Mouse (Mus musculus) heart, adult 2 months (tissue): ENCODE measurements around the gene Cdk5rap3. TPM values are rescaled to one million over a fixed set of nuclear protein-coding genes. Genes with fewer than 3 reads are reported as not detected.

Source experiments
- DNase-seq, 2 experiments: peaks; one replicate each; pipeline ENCODE4 v3.0.0; 2021
- H3K27ac ChIP-seq: fragments of 200-600 bp; 2 replicates; pipeline ENCODE4 v1.8.1; 2022
- H3K27me3 ChIP-seq: fragments of 200-500 bp; 2 replicates; pipeline ENCODE4 v1.6.1; 2012; ENCODE audit warnings: mild to moderate bottlenecking, low read length, inconsistent platforms, mixed read lengths; ENCODE audit not compliant: control insufficient read depth, insufficient read depth
- H3K36me3 ChIP-seq: fragments of 200-500 bp; 2 replicates; pipeline ENCODE4 v1.6.1; 2012; ENCODE audit warnings: low read length, inconsistent platforms; ENCODE audit not compliant: control insufficient read depth, insufficient read depth
- H3K4me1 ChIP-seq: fragments of 200-500 bp; 2 replicates; pipeline ENCODE4 v1.6.1; 2011; ENCODE audit warnings: low read length; ENCODE audit not compliant: control insufficient read depth, insufficient read depth
- H3K4me3 ChIP-seq: fragments of 200-600 bp; 2 replicates; pipeline ENCODE4 v1.8.1; 2022
- H3K79me2 ChIP-seq: fragments of 200-500 bp; replicated peaks from 2 replicates; pipeline ENCODE4 v1.6.1; 2012; ENCODE audit warnings: mild to moderate bottlenecking, inconsistent platforms, low read length, moderate library complexity, mixed read lengths; ENCODE audit not compliant: control insufficient read depth, insufficient read depth
- H3K9ac ChIP-seq: fragments of 200-500 bp; 2 replicates; pipeline ENCODE4 v1.6.1; 2012; ENCODE audit warnings: low read depth, mild to moderate bottlenecking, control low read depth, inconsistent platforms, low read length, mixed read lengths
- CTCF ChIP-seq: fragments of 200-600 bp; IDR thresholded peaks from 2 replicates; pipeline ENCODE4 v1.8.1; 2022; ENCODE audit warnings: antibody characterized with exemption, mild to moderate bottlenecking, moderate library complexity
- EP300 ChIP-seq: fragments of 200-500 bp; IDR thresholded peaks from 2 replicates; pipeline ENCODE4 v1.6.1; 2011; ENCODE audit warnings: low read depth, low read length, control low read depth; ENCODE audit not compliant: insufficient read depth
- POLR2A ChIP-seq: fragments of 200-500 bp; IDR thresholded peaks from 2 replicates; pipeline ENCODE4 v1.6.1; 2011; ENCODE audit warnings: mild to moderate bottlenecking, low read depth, low read length, control low read depth; ENCODE audit not compliant: insufficient read depth
- WGBS: fragments of 180-500 bp; shearing (Covaris S2); methylation state at CpG from one replicate; pipeline ENCODE4 v1.1.7; 2018; 5-methylcytosine and 5-hydroxymethylcytosine counted together
- intact Hi-C: fragments of 180-260 bp; cut with DNase I; formaldehyde crosslinking; loops from one replicate; pipeline ENCODE4 v1.15.1; 2025
- polyA plus RNA-seq: library from polyadenylated mRNA; depleted of rRNA; stranded (reverse); fragments of >200 nt; gene quantifications from 2 replicates; pipeline ENCODE4 v1.2.3, GENCODE M21; 2012
- total RNA-seq, 2 experiments: library from RNA; stranded (reverse); gene quantifications; 2 replicates each; pipeline ENCODE4 v1.2.3; 2021

The Cdk5rap3 gene
- total and polyA plus RNA-seq, 3 experiments, result 13.8 to 25.2 (median 17.4) TPM

DNA sequence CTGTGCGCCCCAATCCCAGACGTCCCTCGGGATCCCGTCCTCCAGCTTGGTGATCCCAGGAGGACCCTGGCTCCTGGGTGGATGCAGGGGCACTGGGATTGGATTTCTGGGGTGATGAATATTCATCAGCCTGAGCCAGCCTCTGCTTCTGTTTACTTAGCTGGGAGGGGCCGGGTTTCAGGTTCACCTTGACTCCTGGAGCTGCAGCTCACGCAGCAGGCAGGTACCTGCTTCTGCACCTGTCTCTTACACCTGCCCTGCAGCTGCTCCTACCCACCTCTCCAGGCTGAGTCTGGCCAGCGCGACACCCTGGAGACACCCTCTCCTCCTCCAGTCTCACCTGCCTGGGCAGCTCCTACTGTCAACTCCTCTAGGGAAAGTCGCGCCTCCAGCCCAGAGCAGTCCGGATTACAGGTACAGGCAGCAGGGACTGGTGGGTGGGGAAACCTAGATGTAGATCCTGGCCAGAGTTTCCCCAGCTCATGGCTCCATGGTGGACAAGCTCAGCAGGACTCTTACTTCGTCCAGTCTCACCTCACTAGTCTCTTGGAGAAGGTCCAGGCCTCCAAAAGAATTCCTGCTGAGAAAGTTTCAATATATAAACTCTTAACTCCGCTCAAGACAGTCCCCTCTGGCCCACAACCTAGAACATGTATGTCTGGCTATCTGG is 12.9 kb upstream of the Cdk5rap3 start:
- TF ChIP-seq EP300, result no peak
- WGBS, result 25% methylated on average over 13 of the region's 13 CpGs
- no peak overlapping the region for H3K9ac ChIP-seq
- intact Hi-C loops, result no loop called here
- H3K79me2 ChIP-seq, result no peaks in the 10 kb centered on the region
- H3K4me3 ChIP-seq, result no peak overlapping the region
- no peak for DNase-seq
- no peak overlapping the region for H3K27ac ChIP-seq
- peaks cover 3% of the 10 kb centered on the region; the same call in 1 of the 2 replicates for H3K27me3 ChIP-seq
- peaks cover 2% of the 10 kb centered on the region; the same call in 1 of the 2 replicates for H3K4me1 ChIP-seq
- no peaks in the 10 kb centered on the region for H3K36me3 ChIP-seq

DNA sequence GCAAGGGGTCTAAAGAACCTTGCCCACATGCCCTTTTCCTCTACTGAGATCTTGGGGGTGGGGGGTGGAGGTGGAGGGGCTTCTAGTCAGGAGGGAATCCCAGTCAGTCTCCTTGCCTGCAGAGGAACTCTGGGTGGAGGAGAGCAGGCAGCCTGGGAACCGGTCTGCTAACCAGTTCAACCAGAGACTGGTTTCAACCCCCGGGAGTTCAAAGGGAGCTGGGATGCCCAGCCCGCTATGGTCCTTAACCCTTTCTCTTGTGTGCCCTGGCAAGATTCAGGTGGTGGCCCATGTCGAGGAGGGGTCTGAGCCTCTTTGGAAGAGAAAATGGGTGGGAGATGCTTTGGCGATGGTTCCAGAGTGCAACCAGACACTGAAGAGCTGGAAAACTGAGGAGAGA is 12.4 kb upstream of the Cdk5rap3 start:
- peaks cover 3% of the 10 kb centered on the region; the same call in 1 of the 2 replicates for H3K27me3 ChIP-seq
- H3K9ac ChIP-seq, result no peak overlapping the region
- intact Hi-C loops, result no loop called here
- no peaks in the 10 kb centered on the region for H3K36me3 ChIP-seq
- no peak overlapping the region for H3K27ac ChIP-seq
- no peak for DNase-seq
- no peak overlapping the region for H3K4me3 ChIP-seq
- 9% methylated on average over 5 of the region's 5 CpGs for WGBS
- no peak for TF ChIP-seq POLR2A
- no peak for TF ChIP-seq CTCF
- TF ChIP-seq EP300, result no peak
- no peaks in the 10 kb centered on the region for H3K4me1 ChIP-seq
- no peaks in the 10 kb centered on the region for H3K79me2 ChIP-seq

DNA sequence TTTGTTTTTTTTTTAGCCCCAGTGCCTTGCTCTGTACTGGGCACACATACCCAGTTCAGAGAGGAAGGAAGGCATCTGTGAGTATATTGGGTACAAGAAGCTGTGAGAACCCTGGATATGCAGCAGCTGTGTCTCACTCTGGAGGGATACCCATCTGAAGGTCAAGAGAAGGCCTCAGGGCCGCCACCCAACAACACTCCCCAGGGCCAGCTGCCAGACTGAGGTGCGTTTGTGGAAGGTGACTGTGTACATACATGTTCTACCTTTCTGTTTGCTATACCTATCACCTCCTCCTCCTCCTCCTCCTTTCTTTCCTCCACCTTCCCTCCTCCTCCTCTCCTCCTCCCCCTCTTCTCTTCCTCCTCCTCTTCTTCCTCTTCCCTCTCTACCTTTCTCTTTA is 11.8 kb upstream of the Cdk5rap3 start, which contains the start of gene Prr15l:
Gene Prr15l, plus strand, starts transcription at position 17 of the 400 bp plus-strand sequence.
- DNase-seq, result no peak
- Histone ChIP-seq H3K27ac (no peak within 1 kb of the TSS), H3K79me2 (no peaks in the 10 kb centered on the region), H3K27me3 (peaks cover 3% of the 10 kb centered on the region; the same call in 1 of the 2 replicates), H3K4me3 (no peak within 1 kb of the TSS), H3K4me1 (no peaks in the 10 kb centered on the region), H3K9ac (no peak within 1 kb of the TSS), H3K36me3 (no peaks in the 10 kb centered on the region)
- 59% methylated on average over 2 of the region's 2 CpGs for WGBS
- no peak for TF ChIP-seq CTCF
- no peak for TF ChIP-seq EP300
- TF ChIP-seq POLR2A, result no peak
- intact Hi-C loops, result no loop called here

DNA sequence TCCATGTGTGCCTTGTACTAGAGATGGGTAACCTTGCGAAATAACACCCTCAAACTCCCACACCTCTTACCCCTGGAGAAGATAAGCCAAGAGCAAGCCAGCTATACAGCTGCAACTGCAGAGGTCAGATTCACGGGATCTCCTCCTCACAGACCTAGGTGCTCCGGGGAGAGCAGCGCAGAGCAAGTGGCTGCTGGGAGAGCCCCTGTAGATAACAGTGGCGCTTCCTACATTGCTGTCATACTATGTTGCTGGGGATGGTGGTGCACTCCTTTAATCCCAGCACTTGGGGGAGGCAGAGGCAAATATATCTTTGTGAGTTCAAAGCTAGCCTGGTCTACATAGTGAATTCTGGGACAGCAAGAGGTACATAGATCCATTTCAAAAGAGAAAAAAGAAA is 10.3 kb upstream of the Cdk5rap3 start:
- peaks cover 3% of the 10 kb centered on the region; the same call in 1 of the 2 replicates for H3K27me3 ChIP-seq
- H3K27ac ChIP-seq, result no peak overlapping the region
- H3K9ac ChIP-seq, result no peak overlapping the region
- H3K4me1 ChIP-seq, result no peaks in the 10 kb centered on the region
- no peak for DNase-seq
- no peaks in the 10 kb centered on the region for H3K36me3 ChIP-seq
- intact Hi-C loops, result no loop called here
- WGBS, result 82% methylated on average over 5 of the region's 5 CpGs
- H3K79me2 ChIP-seq, result no peaks in the 10 kb centered on the region
- TF ChIP-seq EP300 (no peak), POLR2A (no peak), CTCF (no peak)
- H3K4me3 ChIP-seq, result no peak overlapping the region

DNA sequence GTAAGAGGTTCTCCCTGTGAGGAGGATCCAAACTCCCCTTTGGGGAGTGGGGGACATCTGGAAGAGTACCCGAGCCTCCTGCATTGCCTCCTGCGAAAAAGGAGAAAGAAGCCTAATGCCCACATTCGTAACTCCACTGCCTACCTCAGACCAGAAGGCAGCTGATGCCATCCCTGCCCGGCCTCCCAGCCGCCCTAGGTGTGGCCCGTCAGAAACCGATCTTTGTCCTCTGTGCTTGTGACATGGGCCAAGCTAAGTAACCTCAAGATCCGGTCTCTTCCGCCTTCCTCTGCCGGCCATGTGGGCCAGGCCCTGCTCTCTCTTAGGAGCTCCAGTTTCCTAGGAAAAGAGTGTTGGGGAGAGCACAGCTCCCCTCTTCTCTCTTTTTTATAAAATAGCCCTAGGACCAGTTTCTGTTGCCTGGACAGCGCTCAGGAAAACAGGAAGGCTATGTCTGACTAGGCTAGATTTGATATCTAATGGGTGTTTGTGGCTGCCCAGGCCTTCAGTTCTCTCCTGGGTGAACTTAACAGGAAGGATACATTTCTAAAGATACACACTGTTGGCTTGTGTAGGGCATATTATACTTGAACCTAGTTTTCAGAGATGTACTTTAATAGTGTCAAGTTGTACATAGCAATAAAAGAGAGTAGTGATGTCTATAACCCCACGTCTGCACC is 9.3 kb upstream of the Cdk5rap3 start:
- H3K27me3 ChIP-seq, result peaks cover 3% of the 10 kb centered on the region; the same call in 1 of the 2 replicates
- intact Hi-C loops, result no loop called here
- 81% methylated on average over 12 of the region's 12 CpGs for WGBS
- no peaks in the 10 kb centered on the region for H3K4me1 ChIP-seq
- H3K27ac ChIP-seq, result no peak overlapping the region
- H3K36me3 ChIP-seq, result no peaks in the 10 kb centered on the region
- TF ChIP-seq EP300, result no peak
- no peak for TF ChIP-seq CTCF
- no peak for TF ChIP-seq POLR2A
- no peak overlapping the region for H3K9ac ChIP-seq
- H3K4me3 ChIP-seq, result no peak overlapping the region
- DNase-seq, result no peak
- H3K79me2 ChIP-seq, result no peaks in the 10 kb centered on the region

DNA sequence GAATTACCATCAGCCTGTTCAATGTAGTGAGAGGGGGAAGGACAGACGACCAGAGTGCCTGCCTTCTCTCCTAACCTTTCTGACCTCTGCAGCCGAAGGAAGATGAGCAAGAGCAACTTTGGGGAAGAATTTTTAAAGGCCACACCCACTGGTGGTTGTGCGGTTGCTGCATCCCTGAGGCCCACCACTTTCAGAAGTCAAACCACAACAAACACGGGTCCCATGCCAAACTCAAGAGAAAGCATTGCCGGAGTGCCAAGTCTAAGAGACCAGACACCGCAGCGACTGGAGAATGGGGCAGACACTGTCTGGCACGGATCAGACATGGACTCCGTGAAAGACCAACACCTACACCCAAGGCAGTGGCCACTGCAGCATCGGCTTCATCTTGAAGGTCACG is 8.6 kb upstream of the Cdk5rap3 start:
- WGBS, result 76% methylated on average over 11 of the region's 11 CpGs
- TF ChIP-seq EP300, result no peak
- no peak for TF ChIP-seq POLR2A
- no peak for TF ChIP-seq CTCF

More for the DNA sequence above, 8.6 kb upstream of the Cdk5rap3 start:
- Histone ChIP-seq H3K4me1 (no peaks in the 10 kb centered on the region), H3K27ac (no peak overlapping the region), H3K9ac (no peak overlapping the region), H3K27me3 (peaks cover 3% of the 10 kb centered on the region; the same call in 1 of the 2 replicates), H3K4me3 (no peak overlapping the region), H3K79me2 (no peaks in the 10 kb centered on the region), H3K36me3 (no peaks in the 10 kb centered on the region)
- intact Hi-C loops, result no loop called here
- no peak for DNase-seq
